Mouse (Mus musculus): ENCODE measurements around the gene Ripor3.

The Ripor3 gene

DNA sequence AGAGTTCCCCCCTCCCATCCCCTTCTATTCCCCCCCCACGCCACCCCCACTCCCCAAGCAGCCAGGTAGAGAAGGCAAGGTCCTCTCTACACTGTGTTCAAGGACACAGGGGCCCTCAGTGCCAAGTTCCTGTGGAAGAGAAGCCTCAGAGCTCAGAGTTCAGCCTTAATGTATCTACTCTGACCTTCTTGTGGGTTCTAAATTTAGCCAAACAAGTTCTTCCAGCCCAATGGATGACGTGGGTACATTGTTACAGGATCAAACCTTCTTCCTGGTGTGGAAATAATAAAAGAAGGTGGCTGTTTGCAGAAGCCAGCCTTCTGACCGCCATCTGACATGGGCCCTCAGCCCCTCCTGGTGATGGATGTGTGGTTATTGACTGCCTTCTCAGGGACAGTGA lies 16.0 kb upstream of the Ripor3 start:
- no peak for DNase-seq

DNA sequence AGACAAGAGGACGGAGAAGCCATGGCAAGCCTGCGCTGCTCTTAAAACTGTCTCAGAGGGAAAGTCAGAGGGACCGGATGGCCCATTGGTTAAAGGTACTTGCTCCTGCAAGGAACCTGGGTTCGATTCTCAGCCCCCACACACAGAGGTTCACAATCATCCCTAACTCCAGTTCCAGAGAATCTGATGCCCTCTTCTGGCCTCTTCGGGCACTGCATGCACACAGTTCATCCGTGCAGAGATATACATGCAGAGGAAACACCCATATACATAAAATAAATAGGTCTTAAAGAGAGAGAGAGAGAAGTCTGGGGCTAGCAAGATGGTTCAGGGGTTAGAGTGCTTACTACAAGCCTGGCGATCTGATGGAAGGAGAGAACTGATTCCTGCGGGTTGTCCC lies 15.5 kb upstream of the Ripor3 start:
- DNase-seq, result no peak

DNA sequence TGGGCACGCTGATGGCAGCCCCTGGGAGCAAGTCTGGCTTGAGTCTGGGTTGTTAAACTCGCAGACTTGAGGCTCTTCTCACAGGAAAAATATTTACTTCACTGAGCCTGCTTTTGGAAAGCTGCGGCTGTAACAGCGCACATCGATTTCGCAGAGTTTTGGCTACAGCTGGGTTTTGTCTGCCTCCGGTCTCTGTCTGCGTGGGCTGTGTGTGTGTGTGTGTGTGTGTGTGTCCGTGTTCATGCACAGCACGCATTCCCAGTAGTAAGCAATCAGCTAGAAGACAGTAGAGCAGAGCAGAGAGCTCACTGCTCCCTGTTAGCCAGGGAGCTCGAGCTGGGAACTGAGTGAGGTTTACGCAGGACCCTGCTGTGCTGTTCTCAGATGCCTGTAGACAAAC lies 14.8 kb upstream of the Ripor3 start:
- DNase-seq, result no peak

DNA sequence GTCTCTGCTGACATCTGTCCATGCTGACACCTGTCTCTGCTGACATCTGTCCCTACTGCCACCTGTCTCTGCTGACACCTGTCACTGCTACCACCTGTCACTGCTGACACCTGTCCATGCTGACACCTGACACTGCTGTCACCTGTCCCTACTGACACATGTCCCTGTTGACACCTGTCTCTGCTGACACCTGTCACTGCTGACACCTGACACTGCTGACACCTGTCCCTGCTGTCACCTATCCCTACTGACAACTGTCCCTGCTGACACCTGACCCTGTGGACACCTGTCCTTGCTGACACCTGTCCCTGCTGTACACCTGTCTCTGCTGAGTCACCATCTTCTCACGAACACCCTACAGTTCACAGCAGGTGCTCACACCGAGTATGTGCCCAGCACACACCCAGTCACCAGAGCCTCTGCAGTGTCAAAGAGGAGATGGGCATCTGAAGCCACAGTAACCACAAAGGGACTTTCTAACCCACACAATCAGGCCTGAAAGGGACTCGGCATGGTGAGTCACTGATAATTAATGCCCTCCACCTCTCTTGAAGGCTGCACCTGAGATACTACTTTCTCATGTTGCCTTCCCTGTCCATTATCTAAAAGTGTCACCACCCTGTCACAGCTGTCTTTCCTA lies 13.5 kb upstream of the Ripor3 start:
- no peak for DNase-seq

DNA sequence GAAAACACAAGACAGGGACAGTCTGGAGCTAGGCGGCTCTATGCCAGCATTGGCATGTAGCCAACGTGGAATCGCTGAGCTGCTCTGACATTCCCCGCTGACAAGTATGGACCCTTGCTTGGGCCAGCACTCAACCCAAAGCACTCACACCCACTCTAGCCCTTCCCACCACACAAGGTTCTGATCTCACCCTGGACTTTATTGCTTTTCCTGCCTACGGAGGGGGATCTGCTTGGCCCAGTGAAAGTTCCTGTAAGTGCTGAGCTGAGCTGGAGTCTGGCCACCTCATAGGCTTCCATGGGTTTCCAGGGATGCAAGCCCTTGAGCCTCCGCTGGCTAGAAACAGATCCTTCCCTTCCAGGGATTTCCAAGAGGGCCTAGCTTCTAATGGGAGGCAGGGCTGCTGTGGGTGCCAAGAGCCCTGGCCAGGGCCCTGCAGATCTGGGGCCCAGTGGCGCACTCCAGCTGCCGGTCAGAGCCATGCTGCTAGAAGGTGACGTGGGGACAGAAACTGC lies 8.8 kb upstream of the Ripor3 start:
- peak in 1 of 2 experiments; percentile 45 for DNase-seq

DNA sequence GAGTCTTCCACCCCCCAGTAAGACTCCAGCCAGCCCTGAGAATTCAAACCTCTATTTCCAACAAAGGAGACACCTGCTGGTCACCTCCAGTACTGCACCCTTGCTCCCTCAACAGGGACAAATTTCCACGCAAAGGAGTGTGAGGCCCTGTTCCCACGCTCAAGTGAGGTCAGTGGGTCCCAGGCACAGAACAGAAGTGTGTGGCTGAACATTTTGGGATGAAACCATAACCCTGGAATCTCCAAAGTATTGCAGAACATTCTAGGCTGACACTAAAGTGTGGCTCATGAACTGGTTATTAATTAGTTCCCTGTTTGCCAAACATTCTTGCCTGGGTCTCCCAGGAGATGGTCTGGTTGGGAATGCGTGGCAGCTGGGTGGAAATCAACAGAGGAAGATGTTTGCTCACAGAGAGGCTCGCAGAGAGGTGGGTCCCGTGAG lies 6.6 kb upstream of the Ripor3 start:
- peak; percentile 63 to 85 for DNase-seq

DNA sequence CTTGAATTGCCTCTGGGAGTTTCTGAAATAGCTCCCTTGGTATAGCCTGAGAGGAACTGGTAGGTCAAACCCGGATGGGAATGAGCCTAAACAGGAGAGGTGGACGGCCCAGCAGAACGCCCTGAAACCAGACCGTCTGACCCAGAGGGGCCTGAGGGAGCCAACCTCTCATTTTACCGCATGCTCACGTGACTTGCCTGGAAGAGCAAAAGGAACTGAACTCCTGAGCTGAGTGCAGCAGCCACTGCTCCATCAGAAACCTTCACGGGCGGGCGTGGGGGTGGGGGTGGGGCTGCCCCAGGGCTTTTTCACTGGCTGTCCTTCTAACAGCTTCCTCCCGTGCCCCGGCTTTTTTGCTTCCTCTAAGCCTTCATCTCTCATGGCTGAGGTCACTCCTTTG lies 475 bp upstream of the Ripor3 start:
- no peak for DNase-seq

DNA sequence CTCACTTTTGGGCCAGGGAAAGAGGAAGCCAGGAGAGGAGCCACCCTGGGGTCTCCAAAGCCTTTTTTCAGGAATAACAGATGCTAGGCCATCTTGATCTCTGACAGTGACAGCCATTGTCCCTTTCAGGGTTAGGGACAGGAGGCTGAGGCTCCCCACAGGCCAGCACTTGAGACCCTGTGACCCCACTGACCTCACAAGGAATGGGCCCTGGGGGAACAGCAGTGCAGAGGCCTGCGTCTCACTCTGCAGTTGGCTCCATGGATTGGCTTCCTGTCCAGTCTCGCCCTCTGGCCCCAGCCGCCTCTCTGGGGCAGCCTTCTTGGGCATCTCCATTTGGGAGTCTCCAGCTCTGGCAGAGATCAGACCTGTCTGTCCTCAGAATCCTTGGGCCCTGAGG lies 2.3 kb downstream of the Ripor3 start:
- DNase-seq, result no peak

DNA sequence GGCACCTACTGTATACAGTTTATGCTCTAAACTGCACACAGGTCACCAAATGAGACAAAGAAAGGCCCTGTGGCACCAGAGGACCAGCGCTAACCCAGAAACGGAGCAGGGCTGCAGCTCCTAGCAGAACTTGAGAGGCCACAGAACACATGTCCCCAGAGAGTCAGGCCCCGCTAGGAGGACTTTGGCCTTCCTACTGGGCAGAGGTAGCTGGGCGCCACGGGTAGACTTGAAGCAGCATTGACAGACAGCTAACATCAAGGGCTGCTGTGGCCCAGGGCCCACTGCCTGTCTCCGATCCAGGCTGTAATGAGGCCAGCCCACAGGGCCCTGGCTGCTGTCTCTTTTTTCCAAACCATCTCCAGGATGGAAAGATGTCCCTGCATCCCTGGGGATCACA lies 3.9 kb downstream of the Ripor3 start:
- DNase-seq, result peak; percentile 49 to 55

DNA sequence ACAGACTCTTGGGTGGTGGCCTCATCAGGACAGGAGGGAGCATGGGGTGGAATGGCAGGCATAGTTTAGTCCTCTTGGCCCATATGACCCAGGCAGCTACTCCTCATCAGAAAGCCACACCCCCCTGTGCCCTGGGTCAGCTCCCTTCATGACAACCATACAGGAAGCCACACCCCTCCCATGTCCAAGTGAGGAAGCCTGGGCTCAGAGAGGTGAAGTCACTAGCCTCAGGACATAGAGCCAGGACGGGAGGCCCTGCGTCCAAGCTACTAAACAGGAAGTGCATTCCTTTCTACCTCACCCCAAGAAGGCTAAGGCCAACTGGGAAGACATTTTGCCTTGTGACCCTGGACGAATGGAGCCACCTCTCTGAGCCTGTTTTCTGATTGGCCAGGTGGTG lies 4.8 kb downstream of the Ripor3 start:
- DNase-seq, result peak; percentile 40 to 56

DNA sequence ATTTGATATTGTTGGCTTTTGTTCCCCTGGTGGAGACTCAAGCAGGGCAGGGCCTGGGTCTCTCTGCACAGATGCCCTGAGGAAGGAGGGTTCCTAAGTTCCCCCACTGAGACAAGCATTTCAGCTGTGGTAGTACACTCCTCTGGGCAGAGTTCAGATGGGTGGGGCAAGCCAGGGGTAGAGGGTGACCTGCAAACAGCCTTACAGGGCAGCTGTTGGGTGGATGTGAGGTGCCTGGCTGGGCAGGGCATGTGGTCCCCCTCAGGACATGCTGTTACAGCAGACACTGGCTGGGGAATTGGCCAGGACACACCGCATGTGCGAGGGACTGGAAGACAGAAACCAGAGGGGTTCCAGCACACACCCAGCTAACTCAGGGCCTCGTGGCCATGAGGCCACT lies 5.4 kb downstream of the Ripor3 start:
- peak; percentile 45 to 61 for DNase-seq

DNA sequence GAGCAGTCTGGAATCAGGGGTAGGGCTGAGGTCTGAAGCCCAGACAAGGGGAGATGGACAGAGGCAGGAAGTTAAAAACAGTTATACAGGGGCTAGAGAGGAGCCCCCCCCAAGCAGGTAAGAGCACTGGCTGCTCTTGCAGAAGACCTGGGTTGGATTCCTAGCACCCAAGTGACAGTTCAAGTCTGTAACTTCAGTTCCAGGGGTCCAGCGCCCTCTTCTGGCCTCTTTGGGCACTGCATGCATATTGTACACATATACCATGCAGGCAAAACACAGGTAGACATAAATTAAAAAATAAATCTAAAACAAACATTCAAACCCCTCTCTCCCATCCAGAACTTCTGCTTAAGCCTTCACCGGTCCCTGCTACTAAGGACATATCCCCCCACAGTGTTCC lies 6.0 kb downstream of the Ripor3 start:
- DNase-seq, result no peak

DNA sequence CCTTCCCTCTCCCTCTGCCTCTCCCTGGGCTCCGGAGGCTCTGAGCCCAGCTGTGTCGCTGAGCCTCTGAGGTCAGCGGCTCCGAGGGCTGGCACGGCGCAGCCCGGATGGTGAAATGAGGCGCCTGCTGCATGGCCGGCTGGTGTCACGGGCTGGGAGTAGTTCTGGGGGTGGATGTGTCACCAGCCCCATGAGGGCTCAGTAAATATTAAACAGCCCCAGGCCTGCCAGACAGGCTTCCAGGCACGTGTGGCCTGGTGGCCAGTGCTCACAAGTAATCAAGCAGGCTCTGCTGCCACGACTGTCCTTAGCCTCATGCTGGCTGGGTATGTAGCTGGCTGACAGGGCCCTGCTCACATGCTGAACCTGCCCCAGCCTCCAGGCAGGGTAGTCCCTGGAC lies 7.0 kb downstream of the Ripor3 start:
- DNase-seq, result peak; percentile 78 to 79

DNA sequence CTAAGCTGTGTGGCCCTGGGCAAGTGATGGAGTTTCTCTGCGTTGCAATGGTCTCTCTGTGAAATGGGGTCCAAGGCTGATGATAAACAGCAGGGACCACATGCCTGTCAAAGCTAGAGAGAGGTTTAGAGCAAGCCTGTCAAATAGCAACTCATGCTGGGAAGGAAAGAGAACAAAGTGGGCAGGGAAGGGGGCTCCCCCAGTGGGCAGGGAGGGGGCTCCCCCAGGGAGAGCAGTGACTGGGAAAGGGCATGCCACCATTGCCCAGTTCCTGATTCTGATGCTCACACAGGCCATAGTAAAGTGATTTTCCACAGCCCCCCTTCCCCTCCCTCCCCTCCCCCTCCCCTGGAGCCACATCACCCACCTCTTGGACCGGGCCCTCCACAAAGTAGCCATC lies 7.5 kb downstream of the Ripor3 start:
- DNase-seq, result no peak

DNA sequence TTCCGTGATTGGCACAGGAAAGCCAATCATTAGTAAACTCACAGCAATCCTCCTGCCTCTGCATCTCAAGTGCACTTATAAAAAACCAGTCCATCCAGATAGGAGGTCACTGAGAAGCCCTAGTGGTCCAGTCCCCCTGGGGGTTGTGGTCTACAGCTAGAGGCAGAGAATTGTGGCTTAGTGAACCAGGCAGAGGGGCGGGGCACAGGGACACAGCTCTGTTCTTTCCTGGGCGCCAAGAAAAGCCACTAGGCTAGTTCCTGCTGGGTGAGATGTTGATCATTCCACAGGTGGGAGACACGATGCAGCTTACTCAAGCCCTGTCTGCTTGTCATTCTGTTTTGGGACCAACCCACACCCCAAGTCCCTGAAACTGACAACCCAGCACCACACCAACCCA lies 8.2 kb downstream of the Ripor3 start:
- DNase-seq, result no peak

DNA sequence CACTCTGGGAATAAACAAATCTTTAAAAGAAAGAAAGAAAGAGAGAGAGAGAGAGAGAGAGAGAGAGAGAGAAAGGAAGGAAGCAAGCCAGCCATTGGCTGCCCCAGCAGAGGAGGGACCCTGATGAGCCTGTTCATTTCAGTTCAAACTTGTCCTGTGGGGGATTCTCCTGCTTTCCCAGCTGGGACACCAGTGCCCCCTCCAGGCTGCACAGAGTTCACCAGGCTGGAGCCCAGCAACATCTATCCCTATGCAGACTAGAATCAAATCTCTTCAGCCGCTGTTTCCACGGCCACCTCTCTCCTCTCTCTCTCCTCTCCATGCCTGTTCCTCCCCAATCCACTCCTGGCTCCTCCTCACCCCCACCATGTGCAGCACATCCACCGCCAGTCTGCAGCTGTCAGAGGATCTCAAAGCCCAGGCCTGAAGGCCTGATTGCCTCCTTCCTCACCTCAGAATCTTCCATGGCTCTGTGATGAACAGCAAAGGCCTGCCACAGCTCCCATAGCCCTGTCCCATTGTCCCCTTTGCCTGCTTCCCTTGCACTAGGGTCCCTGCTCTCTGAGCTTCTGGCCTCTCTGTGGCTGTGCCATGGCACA lies 11.2 kb downstream of the Ripor3 start:
- DNase-seq, result no peak

DNA sequence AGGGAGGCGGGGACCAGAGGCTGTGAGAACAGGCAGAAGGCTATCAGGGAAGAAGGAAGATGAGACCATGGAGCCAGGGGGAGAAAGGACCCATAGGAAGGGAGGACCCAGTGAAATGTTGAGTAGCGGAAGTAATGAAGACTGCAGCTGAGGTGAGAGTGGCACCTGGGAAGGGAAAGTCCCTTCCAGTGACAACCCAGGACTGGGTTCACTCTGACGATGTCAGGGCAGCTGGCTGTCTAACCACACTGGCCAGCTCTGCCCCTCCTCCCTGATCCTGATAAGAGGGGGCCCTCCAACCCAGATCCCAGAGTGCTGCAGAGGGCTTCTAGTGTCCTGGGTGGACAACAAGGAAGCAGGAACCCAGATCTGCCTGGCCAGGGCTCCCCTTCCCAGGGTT lies 12.9 kb downstream of the Ripor3 start:
- no peak for DNase-seq

DNA sequence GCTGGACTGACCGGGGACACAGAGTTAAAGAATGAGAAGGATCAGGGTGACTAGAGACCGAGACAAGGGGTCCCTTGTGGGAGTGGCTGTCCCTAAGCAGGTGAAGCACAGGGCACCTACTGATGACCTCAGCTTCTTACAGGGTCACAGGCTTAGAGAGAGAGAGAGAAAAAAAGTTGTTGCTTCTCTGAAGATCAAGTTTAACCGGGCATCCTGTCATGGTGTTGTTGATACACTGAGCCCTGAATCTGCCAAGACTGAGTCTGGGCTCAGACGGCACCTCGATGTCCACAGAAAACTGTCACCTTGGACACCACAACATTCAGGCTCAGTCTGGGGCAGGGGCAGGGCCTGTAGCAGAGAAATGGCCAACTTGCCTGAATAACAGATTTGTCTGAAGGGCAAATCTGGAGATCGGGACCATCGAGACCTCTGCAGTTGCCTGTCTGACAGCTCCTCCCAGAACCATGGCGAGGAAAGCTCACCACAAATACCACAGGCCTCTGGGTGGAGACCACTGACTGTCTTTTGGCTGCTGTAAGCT lies 13.7 kb downstream of the Ripor3 start:
- no peak for DNase-seq

DNA sequence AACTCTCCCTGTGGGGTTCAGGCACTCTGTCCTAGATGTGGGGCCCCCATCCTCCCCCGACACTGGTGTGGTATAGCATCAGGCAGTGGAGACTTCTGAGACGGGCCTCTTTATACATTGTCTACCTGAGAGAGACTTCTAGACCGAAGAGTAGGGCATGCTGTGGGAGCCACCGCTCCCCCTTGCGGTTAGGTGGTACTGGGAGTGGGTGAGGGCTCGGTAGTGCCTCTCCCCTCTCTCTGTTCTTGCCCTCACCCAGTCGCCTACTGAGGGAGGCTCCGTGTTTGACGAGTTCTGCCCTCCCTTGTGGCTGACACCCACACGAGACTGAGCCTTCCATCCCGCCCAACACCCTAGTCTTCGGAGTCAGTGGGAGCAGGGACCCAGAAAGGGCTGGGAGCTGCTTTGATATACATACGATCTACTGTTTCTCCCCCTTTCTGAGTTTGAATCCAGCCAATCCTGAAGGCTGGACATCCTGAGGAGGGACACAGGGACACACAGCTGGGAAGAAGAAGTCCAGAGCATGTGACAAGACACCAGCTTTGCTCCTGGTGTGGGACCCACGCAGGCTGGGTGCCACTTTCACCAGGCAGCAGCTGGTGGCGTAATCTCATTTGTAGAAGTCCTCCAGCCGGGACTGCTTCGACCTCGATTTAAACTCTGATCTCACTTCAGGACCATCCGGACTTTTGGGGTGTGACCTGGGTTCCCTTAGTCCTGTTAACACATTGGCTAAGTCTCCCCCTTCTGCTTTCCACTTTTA lies 14.4 kb downstream of the Ripor3 start:
- no peak for DNase-seq

DNA sequence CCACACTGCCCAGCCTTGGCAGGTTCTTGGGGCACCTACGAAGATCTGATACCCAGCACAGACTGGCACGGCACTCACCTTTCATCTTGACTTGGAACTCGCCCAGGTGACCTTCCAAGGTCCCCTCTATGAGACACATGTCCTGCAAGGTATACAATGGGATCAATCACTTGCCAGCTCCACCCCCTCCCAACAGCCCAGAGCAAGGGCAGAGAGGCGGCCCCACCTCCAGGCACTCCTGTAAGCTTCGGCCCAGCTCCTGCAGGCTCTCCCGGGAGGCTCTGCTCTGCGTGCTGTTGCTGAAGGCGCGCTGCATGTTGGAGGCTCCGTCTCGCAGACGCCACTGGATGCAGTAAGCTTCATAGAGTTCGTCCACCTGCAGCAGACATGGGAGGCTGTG lies 17.2 kb downstream of the Ripor3 start:
- no peak for DNase-seq

DNA sequence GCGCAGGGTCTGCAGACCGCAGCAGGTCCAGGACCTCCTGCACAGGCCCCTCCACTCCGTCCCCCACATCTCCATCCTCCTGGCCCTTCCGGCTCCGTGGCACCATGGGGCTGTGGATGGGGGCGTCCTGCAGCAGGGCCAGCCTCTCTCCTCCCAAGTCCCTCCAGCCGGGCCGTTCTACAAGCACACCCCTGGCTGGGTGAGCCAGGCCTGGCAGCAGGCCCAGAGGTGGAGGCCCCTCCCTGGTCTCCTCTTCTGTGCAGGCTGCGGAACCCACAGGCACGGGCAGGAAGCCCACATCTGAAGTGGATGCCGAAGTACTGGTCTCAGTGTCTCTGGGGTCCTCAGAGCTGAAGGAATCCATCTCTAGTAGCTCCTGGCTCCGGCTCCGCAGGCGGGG lies 21.1 kb downstream of the Ripor3 start:
- DNase-seq, result no peak

DNA sequence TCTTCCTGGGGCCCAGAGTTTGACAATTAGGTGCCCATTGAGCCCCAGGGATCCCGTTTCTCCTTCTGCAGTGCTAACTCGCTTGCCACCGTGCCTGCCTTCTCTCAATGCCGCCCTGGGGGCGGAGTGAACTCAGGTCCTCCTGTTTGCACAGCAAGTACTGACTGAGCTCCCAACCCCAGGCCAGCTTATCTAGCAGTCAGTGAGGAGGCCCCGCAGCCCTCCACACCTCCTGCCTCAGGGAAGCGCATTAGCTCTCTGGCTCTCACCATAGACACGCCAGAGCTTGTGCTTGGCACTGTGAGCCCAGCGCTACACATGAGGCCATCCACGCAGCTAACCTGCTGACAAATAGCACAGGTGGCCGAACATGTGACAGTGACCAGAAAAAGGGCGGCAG lies 22.8 kb downstream of the Ripor3 start:
- no peak for DNase-seq

DNA sequence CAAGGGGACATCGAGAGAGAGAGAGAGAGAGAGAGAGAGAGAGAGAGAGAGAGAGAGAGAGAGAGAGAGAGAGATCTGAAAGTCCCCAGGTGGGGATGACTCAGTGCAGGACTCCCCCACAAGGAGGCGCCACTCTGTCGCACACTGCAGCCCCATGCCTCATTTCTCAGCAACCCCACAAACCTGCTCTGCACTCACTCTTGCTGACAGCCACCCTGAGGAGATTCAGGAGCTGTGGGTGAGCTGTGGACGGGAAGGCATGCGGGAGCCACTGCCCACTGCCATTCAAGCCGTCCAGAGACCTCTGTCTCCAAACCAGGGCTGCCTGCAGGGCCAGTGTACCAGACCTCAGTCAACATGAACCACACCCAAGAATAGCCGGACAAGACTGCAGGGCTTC lies 23.7 kb downstream of the Ripor3 start:
- peak in 1 of 2 experiments; percentile 61 for DNase-seq

DNA sequence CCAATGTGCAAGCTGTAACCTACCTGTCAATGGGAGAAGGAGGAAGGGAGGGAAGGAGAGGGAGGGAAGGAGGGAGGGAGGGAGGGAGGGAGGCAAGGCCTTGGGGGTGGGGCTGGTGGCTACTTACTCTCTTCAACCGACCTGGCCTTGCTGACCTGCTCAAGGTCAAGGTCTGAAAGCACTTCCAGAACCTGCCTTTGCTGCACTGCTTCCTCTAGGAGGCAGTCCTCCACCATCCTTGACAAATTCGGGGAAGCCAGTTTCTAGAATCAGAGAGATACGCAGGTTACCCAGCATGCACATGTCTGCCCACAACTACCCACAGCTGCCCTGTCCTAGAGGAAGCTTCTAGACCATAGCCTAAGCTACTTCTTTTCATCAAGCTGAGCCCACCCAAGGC lies 25.5 kb downstream of the Ripor3 start:
- peak in 1 of 2 experiments; percentile 49 for DNase-seq

All from kidney, adult 8-10 months (tissue).